Mouse (Mus musculus): ENCODE measurements around the gene Gm20837. TPM values are rescaled to one million over a fixed set of nuclear protein-coding genes. Genes with fewer than 3 reads are reported as not detected.
"Not testable (repeated sequence)": the region's sequence is repeated elsewhere in the genome, so short reads cannot be mapped to it uniquely, and the experiment has no call there.

The Gm20837 gene
- not detected in 2 replicates for polyA plus RNA-seq (2014; fragmentation: Nextera tagmentation; extraction: Ambion mirVana)

- not testable (repeated sequence) for H3K27me3 ChIP-seq (replicated peaks; ENCODE audit: control insufficient read depth, insufficient read depth, low read length); DNase-seq (ENCODE audit: low spot score); ATAC-seq (replicated peaks; ENCODE audit: low FRiP score); H3K9ac ChIP-seq (ENCODE audit: low read depth, low read length); H3K36me3 ChIP-seq (ENCODE audit: control insufficient read depth, insufficient read depth, low read length); H3K27ac ChIP-seq (ENCODE audit: low read depth, low read length); H3K9me3 ChIP-seq (ENCODE audit: control insufficient read depth, low read length); H3K4me1 ChIP-seq (replicated peaks; ENCODE audit: control insufficient read depth, insufficient read depth, low read length); H3K4me3 ChIP-seq (ENCODE audit: low read depth, low read length); H3K4me2 ChIP-seq
- WGBS: no CpG with 5 or more reads among the region's 7 CpGs
Measured at GRCm38 (mm10) chrY:90400948-90401347, at the start of gene Gm20837. Gene Gm20837, plus strand, starts transcription at chrY:90401248.

Data from liver, embryonic 11.5 days (tissue).